Comparison of ENCODE assay signal across 21 mouse cellular contexts in genomic region chr12:25335069-25335468, GRCm38 (mm10).
A peak's percentile ranks its signal among the peaks of the same experiment; 100 is the strongest.
DNase-seq lines count a peak whose midpoint lies in the region; ATAC-seq and TF ChIP-seq lines count a peak whose summit lies in the region.
"Had no signal": no experiment of that assay in that cellular context is flagged by ENCODE, and none has a peak within 500 bp of the region (broad histone marks: within the 10 kb centered on the region; RNA-seq: fewer than 3 reads in every experiment).

No protein-coding gene starts in this region.

- TF ChIP-seq CTCF in gastrocnemius, adult 2 months (IDR thresholded peaks at IDR 0.05) = no peak
- TF ChIP-seq CTCF in left cerebral cortex, adult 2 months (IDR thresholded peaks at IDR 0.05) = no peak

- H3K27ac ChIP-seq in gastrocnemius, adult 2 months = no peak overlapping the region
- no peak overlapping the region for H3K27ac ChIP-seq in left cerebral cortex, adult 2 months
- H3K27ac ChIP-seq: forebrain, embryonic 12.5 days; heart, adult 2 months; kidney, postnatal 0 days; layer of hippocampus, adult 2 months; limb, embryonic 15.5 days; neural tube, embryonic 13.5 days had no signal

- no peak overlapping the region for H3K4me3 ChIP-seq in gastrocnemius, adult 2 months
- no peak overlapping the region for H3K4me3 ChIP-seq in left cerebral cortex, adult 2 months
- H3K4me3 ChIP-seq: forebrain, embryonic 12.5 days; heart, adult 2 months; layer of hippocampus, adult 2 months; limb, embryonic 15.5 days; neural tube, embryonic 13.5 days had no signal

- ATAC-seq in CD4-positive, CD25-positive, alpha-beta regulatory T cell, adult 4 months = peak; percentile 68
- ATAC-seq: hindbrain, embryonic 16.5 days; intestine, postnatal 0 days had no signal

- DNase-seq in lung, adult 18-20 months = peak; percentile 21 to 23
- DNase-seq in lung, postnatal 10 days = no peak
- peak; percentile 50 for DNase-seq in induced T-regulatory cell, adult 2 months (ENCODE audit: low read depth)
- DNase-seq in natural killer cell, adult 2 months (ENCODE audit: low spot score in 2 of 2) = peak; percentile 28 to 54
- DNase-seq in adrenal gland, adult 18-20 months (ENCODE audit: low spot score in 2 of 2) = no peak
- DNase-seq in gastrocnemius, adult 2 months = no peak
- DNase-seq in left cerebral cortex, adult 2 months (ENCODE audit: extremely low spot score in 1 of 2, low spot score in 2 of 2) = no peak
- DNase-seq: adrenal gland, postnatal 25 days; cerebellum, adult 18-20 months; gastrocnemius, postnatal 14 days; heart, adult 2 months; layer of hippocampus, postnatal 36 days; spleen, adult 18-20 months had no signal

- intact Hi-C loops in gastrocnemius, adult 2 months (cut with DNase I) = no loop called here
- intact Hi-C loops in left cerebral cortex, adult 2 months (cut with DNase I) = no loop called here

Comparison
In these comparisons a context has a peak if more than half of its experiments do, and no peak if none do; other contexts are left out.
1. DNase-seq: peak in lung, adult 18-20 months (2 of 2), induced T-regulatory cell, adult 2 months (single experiment) and natural killer cell, adult 2 months (2 of 2); none in lung, postnatal 10 days (single experiment), adrenal gland, adult 18-20 months (0 of 2), gastrocnemius, adult 2 months (single experiment) and left cerebral cortex, adult 2 months (0 of 2).